Mouse (Mus musculus): ENCODE data around the gene Cstad. TPM values are rescaled to one million over a fixed set of nuclear protein-coding genes. Genes with fewer than 3 reads are reported as not detected.

The Cstad gene
- 0.68 and 0.77 TPM in 2 replicates for polyA plus RNA-seq (2016; fragmentation: Nextera tagmentation; extraction: Ambion mirVana)

DNA sequence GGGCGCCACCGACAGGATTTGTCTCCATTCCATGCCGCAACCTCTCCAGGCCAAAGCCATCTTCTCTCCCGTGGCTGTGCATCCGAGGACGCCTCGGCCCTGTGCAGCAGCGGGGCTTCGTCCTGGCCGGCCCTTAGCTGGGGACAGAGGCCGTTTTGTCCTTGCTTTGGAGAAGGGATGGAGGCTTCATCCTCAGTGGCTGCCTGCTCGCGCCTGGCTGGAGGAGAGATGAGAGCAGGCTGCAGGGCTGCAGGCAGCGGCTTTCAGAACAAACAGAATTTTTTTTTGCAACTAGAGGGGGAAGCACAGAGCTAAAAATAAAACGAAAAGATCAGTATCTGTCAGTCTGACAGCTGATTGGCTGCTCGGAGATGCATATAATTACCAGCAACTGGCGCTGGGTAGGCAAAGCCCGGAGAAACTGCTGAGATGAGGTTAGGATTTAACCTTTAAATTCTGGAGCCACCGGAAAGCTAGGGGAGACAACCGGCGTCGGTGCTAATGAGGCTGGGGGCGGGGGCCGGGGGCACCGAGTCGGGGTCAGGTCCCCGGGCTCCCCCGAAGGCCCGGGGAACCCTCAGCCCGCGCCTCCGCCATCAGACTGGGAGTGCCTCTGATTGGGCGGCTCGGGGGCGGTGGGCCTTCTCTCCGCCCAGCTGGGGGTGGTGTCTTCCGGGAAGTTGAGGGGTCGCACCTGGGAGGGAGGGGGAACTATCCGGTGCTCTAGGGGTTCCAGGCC, at the start of gene Cstad:
TSS of gene Cstad (plus strand) at position 400 of the 739 bp plus-strand sequence.
- peak; percentile 74 for ATAC-seq (ENCODE audit: low FRiP score, low read depth)
- Histone ChIP-seq H3K27ac (replicated peaks) (peak within 1 kb of the TSS; percentile 99), H3K4me3 (peak within 1 kb of the TSS; percentile 53), H3K4me1 (peaks cover 24% of the 10 kb centered on the region), H3K4me2 (replicated peaks) (peak within 1 kb of the TSS; percentile 62), H3K36me3 (no peaks in the 10 kb centered on the region), H3K9ac (replicated peaks) (peak within 1 kb of the TSS; percentile 76), H3K27me3 (0 out of 2 replicates have a peak, but pooled peaks cover 8% of the 10 kb centered on the region), H3K9me3 (no peaks in the 10 kb centered on the region)
- 2% methylated on average over 28 of the region's 39 CpGs for WGBS

- H3K4me2 ChIP-seq (replicated peaks), result peak overlapping the region; percentile 44
- no peaks in the 10 kb centered on the region; the same call in 1 of the 2 replicates for H3K9me3 ChIP-seq
- WGBS, result 62% methylated on average over 7 of the region's 7 CpGs
- H3K9ac ChIP-seq (replicated peaks), result no peak overlapping the region
- peak overlapping the region; percentile 43 for H3K27ac ChIP-seq (replicated peaks)
- no peaks in the 10 kb centered on the region for H3K36me3 ChIP-seq
- H3K4me3 ChIP-seq, result no peak overlapping the region
- H3K27me3 ChIP-seq, result peaks cover 6% of the 10 kb centered on the region
- ATAC-seq (ENCODE audit: low FRiP score, low read depth), result no peak
- peaks cover 34% of the 10 kb centered on the region for H3K4me1 ChIP-seq
Measured at GRCm38 (mm10) chr2:30545706-30546105, 49.1 kb upstream of the Cstad start.

GRCm38 (mm10) chr2:30546219-30546618, 48.6 kb upstream of the Cstad start:
- no peak for ATAC-seq (ENCODE audit: low FRiP score, low read depth)
- Histone ChIP-seq H3K4me2 (replicated peaks) (peak overlapping the region; percentile 44; the same call in 1 of the 2 replicates), H3K36me3 (no peaks in the 10 kb centered on the region), H3K27ac (replicated peaks) (no peak overlapping the region), H3K27me3 (peaks cover 6% of the 10 kb centered on the region), H3K9ac (replicated peaks) (no peak overlapping the region), H3K4me3 (no peak overlapping the region), H3K9me3 (no peaks in the 10 kb centered on the region; the same call in 1 of the 2 replicates), H3K4me1 (peaks cover 30% of the 10 kb centered on the region)
- WGBS, result 40% methylated on average over 2 of the region's 3 CpGs

- no peak overlapping the region for H3K4me3 ChIP-seq
- ATAC-seq (ENCODE audit: low FRiP score, low read depth), result no peak
Measured at GRCm38 (mm10) chr2:30547455-30548217, 47.2 kb upstream of the Cstad start.

GRCm38 (mm10) chr2:30551579-30551978, 43.3 kb upstream of the Cstad start:
- Histone ChIP-seq H3K4me3 (no peak overlapping the region), H3K36me3 (no peaks in the 10 kb centered on the region), H3K9me3 (no peaks in the 10 kb centered on the region; the same call in 1 of the 2 replicates), H3K9ac (replicated peaks) (no peak overlapping the region), H3K4me2 (replicated peaks) (no peak overlapping the region), H3K4me1 (peaks cover 12% of the 10 kb centered on the region), H3K27me3 (0 out of 2 replicates have a peak, but pooled peaks cover under 1% of the 10 kb centered on the region), H3K27ac (replicated peaks) (no peak overlapping the region)
- ATAC-seq (ENCODE audit: low FRiP score, low read depth), result no peak
- WGBS, result 75% methylated on average over 5 of the region's 5 CpGs

More at GRCm38 (mm10) chr2:30547455-30548217, 47.2 kb upstream of the Cstad start:
- 89% methylated on average over 19 of the region's 19 CpGs for WGBS
- H3K36me3 ChIP-seq, result no peaks in the 10 kb centered on the region
- no peak overlapping the region for H3K9ac ChIP-seq (replicated peaks)
- no peak overlapping the region for H3K4me2 ChIP-seq (replicated peaks)
- H3K27me3 ChIP-seq, result peaks cover 6% of the 10 kb centered on the region
- H3K27ac ChIP-seq (replicated peaks), result no peak overlapping the region
- no peaks in the 10 kb centered on the region; the same call in 1 of the 2 replicates for H3K9me3 ChIP-seq
- peaks cover 27% of the 10 kb centered on the region for H3K4me1 ChIP-seq

- no peak overlapping the region; the same call in 1 of the 2 replicates for H3K27ac ChIP-seq (replicated peaks)
- H3K27me3 ChIP-seq, result no peaks in the 10 kb centered on the region
Measured at GRCm38 (mm10) chr2:30553851-30554540, 40.8 kb upstream of the Cstad start.

DNA sequence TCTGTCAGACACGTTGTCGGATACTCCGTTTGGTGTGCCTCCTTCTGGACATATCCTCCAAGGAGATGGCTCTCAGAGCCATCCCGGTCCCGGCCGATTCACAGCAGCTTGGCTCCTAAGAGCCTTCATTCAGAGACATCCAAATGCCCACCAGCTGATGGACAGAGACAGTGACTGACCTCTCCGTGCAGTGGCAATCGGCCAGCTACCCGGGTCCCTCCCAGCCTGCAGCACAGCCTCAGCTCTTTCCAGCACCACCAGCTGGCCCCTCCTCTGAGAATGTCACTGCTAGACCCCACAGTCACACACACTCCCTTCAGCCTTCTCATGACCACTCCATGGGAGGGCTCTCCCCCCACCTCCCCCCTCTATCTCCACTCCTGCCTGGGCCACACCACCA, 39.6 kb upstream of the Cstad start:
- Histone ChIP-seq H3K9ac (replicated peaks) (no peak overlapping the region), H3K9me3 (no peaks in the 10 kb centered on the region), H3K27ac (replicated peaks) (no peak overlapping the region), H3K4me3 (no peak overlapping the region), H3K4me2 (replicated peaks) (no peak overlapping the region), H3K27me3 (no peaks in the 10 kb centered on the region), H3K4me1 (peaks cover 7% of the 10 kb centered on the region; the same call in 1 of the 2 replicates), H3K36me3 (no peaks in the 10 kb centered on the region)
- WGBS, result 87% methylated on average over 9 of the region's 9 CpGs
- ATAC-seq (ENCODE audit: low FRiP score, low read depth), result no peak

More at GRCm38 (mm10) chr2:30553851-30554540, 40.8 kb upstream of the Cstad start:
- H3K36me3 ChIP-seq, result no peaks in the 10 kb centered on the region
- no peaks in the 10 kb centered on the region; the same call in 1 of the 2 replicates for H3K9me3 ChIP-seq
- WGBS, result 56% methylated on average over 7 of the region's 7 CpGs
- H3K9ac ChIP-seq (replicated peaks), result no peak overlapping the region
- peak; percentile 88 for ATAC-seq (ENCODE audit: low FRiP score, low read depth)
- H3K4me2 ChIP-seq (replicated peaks), result peak overlapping the region; percentile 37
- peaks cover 7% of the 10 kb centered on the region; the same call in 1 of the 2 replicates for H3K4me1 ChIP-seq
- H3K4me3 ChIP-seq, result no peak overlapping the region

DNA sequence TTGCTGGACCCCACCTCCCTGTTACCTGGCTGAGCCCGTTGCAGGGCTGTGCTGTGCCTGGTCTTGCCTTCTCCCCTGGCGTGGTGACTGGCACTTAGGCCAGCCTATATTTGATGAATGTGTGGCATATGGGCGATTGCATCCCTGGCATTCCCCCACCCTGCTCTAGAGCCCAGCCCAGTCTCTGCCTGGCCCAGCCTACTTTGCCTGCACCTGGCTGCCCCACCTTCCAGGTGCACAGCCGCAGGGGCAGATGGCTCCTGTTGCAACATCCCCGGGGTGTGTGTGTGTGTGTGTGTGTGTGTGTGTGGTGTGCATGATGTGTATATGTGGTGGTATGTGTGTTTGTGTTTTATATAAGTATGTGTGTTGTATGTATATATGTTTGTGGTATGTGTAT, 38.3 kb upstream of the Cstad start:
- Histone ChIP-seq H3K9me3 (no peaks in the 10 kb centered on the region), H3K4me1 (peaks cover 7% of the 10 kb centered on the region; the same call in 1 of the 2 replicates), H3K36me3 (no peaks in the 10 kb centered on the region), H3K27ac (replicated peaks) (no peak overlapping the region), H3K4me2 (replicated peaks) (no peak overlapping the region), H3K4me3 (no peak overlapping the region), H3K27me3 (no peaks in the 10 kb centered on the region), H3K9ac (replicated peaks) (no peak overlapping the region)
- 87% methylated on average over 5 of the region's 5 CpGs for WGBS
- ATAC-seq (ENCODE audit: low FRiP score, low read depth), result no peak

DNA sequence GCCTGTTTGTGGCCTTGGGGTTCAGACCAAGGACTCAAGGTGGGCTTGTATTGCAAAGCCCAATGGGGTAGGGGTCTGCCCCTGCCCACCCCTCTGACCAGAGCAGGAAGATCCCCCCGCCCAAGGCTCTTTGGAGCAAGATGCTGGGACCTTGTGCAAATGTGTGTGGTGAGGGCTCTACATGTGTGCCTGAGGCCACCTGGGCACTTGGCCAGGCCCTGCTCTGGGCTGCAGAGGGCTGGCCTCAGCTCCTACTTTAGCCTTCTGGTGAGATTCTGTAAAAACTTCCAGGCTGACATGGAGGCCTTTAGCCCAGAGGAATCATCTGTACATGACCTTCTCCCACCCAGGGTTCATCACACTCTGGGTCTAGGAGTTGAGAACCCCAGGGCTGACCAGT, 35.3 kb upstream of the Cstad start:
- H3K27ac ChIP-seq (replicated peaks), result no peak overlapping the region
- no peaks in the 10 kb centered on the region for H3K4me1 ChIP-seq
- H3K27me3 ChIP-seq, result peaks cover under 1% of the 10 kb centered on the region; the same call in 1 of the 2 replicates
- no peaks in the 10 kb centered on the region for H3K9me3 ChIP-seq
- no peak overlapping the region for H3K4me3 ChIP-seq
- H3K36me3 ChIP-seq, result no peaks in the 10 kb centered on the region
- ATAC-seq (ENCODE audit: low FRiP score, low read depth), result no peak
- H3K9ac ChIP-seq (replicated peaks), result no peak overlapping the region
- H3K4me2 ChIP-seq (replicated peaks), result no peak overlapping the region
- 94% methylated on average over 1 of the region's 1 CpGs for WGBS

- Histone ChIP-seq H3K27me3 (peaks cover 7% of the 10 kb centered on the region; the same call in 1 of the 2 replicates), H3K9me3 (no peaks in the 10 kb centered on the region), H3K4me3 (no peak overlapping the region), H3K4me2 (replicated peaks) (no peak overlapping the region), H3K4me1 (peaks cover 9% of the 10 kb centered on the region; the same call in 1 of the 2 replicates), H3K36me3 (no peaks in the 10 kb centered on the region), H3K9ac (replicated peaks) (no peak overlapping the region), H3K27ac (replicated peaks) (no peak overlapping the region)
- ATAC-seq (ENCODE audit: low FRiP score, low read depth), result no peak
- 75% methylated on average over 3 of the region's 3 CpGs for WGBS
Measured at GRCm38 (mm10) chr2:30562553-30562952, 32.3 kb upstream of the Cstad start.

DNA sequence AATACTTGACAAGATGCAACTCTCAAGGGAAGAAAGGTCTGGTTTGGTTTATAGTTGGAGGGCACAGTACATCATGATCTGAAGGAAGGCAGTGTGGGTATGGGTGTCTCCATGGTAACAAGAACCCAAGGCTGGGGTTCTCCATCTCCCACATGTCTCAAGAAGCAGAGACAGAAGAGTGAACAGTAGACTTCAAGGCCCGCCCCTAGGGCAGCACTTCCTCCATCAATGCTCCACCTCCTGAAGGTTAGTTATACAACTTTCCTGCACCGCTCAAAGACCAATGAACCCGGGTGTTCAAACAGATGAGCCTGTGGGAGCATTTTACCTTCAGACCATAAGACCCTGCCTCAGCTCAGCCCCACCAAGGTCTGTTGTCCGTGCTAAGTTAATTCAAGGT, 23.2 kb upstream of the Cstad start:
- Histone ChIP-seq H3K27ac (replicated peaks) (no peak overlapping the region), H3K9ac (replicated peaks) (no peak overlapping the region), H3K4me2 (replicated peaks) (no peak overlapping the region), H3K9me3 (no peaks in the 10 kb centered on the region; the same call in 1 of the 2 replicates), H3K27me3 (no peaks in the 10 kb centered on the region), H3K4me3 (no peak overlapping the region), H3K36me3 (no peaks in the 10 kb centered on the region), H3K4me1 (peaks cover 12% of the 10 kb centered on the region; the same call in 1 of the 2 replicates)
- ATAC-seq (ENCODE audit: low FRiP score, low read depth), result no peak
- WGBS, result 93% methylated on average over 4 of the region's 4 CpGs
